Mouse (Mus musculus) embryonic fibroblast, embryonic 13.5 days (primary cell): ENCODE results near the gene Nfatc4. TPM values are rescaled to one million over a fixed set of nuclear protein-coding genes. Genes with fewer than 3 reads are reported as not detected.

ENCODE experiments used
- H3K27ac ChIP-seq: 2 replicates; pipeline ENCODE4 v1.5.1; 2012; ENCODE audit warnings: low read length, control low read depth, inconsistent platforms; ENCODE audit not compliant: insufficient read depth
- H3K4me1 ChIP-seq: 2 replicates; pipeline ENCODE4 v1.6.1; 2011; ENCODE audit warnings: low read length; ENCODE audit not compliant: control insufficient read depth, insufficient read depth
- H3K4me3 ChIP-seq: 2 replicates; pipeline ENCODE4 v1.5.1; 2011; ENCODE audit warnings: mild to moderate bottlenecking, control low read depth, low read length; ENCODE audit not compliant: insufficient read depth
- CTCF ChIP-seq: IDR thresholded peaks from 2 replicates; pipeline ENCODE4 v1.5.1; 2011; ENCODE audit warnings: mild to moderate bottlenecking, control low read depth, low read length, moderate library complexity, borderline replicate concordance; ENCODE audit not compliant: insufficient read depth
- POLR2A ChIP-seq: IDR thresholded peaks from 2 replicates; pipeline ENCODE4 v1.6.1; 2011; ENCODE audit warnings: low read depth, mild to moderate bottlenecking, control low read depth, low read length, moderate library complexity
- polyA plus RNA-seq: library from polyadenylated mRNA; stranded (reverse); fragments of >200 nt; gene quantifications from 2 replicates; pipeline ENCODE4 v1.2.4, GENCODE M21; 2011; ENCODE audit warnings: low read depth; ENCODE audit not compliant: missing spikeins, insufficient read length

The Nfatc4 gene
- polyA plus RNA-seq, 1 experiment, result 98.2 TPM

DNA sequence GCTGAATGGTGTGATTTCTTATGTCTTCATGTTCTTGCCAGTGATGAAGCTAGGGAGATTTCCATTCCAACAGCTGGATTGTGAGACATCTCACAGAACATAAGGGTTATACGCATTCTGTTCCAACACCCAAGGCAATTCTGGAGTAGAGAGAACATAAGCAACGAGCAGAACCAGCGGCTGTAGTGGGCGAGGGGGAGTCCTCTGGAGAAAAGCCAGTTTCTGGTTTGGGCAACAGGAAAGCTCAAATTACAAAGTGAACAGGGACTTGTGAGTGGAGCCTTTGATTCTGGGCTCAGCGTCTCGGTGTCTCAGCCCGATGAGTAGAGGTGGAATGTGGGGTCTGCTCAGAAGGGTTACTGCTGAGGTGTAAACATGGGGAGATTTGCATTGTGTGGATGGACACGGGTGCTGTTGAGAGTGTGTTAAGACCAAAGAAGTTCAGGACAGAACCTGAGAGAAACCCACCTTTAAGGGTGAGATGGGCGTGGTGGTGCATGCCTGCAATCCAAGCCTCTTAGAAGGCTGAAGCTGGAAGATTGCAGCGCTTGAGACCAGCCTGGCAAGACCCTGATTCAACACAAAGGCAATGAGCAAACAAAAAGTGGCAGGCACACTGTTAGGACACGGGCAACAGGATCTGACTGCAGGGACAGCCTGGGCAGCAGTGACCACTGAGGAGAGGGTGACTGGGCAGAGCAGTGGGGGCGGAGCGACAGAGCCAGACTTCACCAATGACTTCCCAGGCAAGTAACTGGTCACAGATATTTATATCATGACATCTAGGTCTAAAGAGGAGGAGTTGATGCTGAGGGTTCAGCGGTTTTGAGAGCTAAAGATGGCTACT is 54.7 kb downstream of the Nfatc4 start:
- Histone ChIP-seq H3K4me1 (no peaks in the 10 kb centered on the region), H3K27ac (no peak overlapping the region), H3K4me3 (no peak overlapping the region)
- no peak for TF ChIP-seq CTCF
- no peak for TF ChIP-seq POLR2A

DNA sequence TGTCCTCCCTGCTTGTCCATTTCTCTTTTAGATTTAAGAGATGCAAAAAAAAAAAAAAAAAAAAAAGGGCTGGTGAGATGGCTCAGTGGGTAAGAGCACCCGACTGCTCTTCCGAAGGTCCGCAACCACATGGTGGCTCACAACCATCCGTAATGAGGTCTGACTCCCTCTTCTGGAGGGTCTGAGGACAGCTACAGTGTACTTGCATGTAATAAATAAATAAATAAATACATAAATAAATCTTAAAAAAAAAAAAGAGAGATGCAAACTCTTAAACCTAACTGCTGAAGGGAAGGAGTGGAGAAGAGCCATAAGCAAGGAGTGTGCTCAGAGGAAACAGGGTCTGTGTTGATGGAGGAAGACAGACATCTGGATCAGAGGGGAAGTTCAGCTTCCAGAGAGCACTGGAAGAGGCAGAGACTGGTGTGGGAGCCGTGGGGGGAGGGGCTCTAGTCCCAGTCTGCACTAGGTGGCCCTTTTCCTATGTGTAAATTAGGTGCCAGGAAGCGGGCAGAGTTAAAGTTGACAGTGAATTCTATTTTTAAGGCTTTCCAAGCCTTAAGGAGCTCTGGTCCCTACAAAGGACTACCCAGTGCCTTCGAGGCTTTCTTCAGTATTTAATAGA is 55.5 kb downstream of the Nfatc4 start:
- H3K4me1 ChIP-seq, result no peaks in the 10 kb centered on the region
- H3K27ac ChIP-seq, result no peak overlapping the region
- TF ChIP-seq CTCF (no peak), POLR2A (no peak)
- H3K4me3 ChIP-seq, result no peak overlapping the region

DNA sequence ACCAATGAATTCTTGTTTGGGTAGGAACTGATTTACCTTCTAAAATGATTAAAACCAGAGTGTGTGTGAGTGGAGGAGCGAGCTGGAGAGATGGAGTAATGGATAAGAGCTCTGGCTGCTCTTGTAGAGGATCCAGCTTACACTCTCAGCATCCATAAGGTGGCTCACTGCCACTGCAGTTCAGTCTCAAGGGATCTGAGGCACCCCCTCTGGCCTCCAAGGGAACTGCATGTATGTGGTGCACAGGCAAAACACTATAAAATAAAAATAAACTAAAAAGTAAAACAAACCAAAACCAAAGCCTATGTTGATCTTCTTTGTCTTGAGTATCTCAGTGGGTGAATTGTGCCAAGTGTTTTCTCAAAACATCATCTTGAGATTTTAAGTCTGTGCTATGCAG is 56.7 kb downstream of the Nfatc4 start:
- TF ChIP-seq POLR2A (no peak), CTCF (peak; percentile 70; the same call in 1 of the 2 replicates)

DNA sequence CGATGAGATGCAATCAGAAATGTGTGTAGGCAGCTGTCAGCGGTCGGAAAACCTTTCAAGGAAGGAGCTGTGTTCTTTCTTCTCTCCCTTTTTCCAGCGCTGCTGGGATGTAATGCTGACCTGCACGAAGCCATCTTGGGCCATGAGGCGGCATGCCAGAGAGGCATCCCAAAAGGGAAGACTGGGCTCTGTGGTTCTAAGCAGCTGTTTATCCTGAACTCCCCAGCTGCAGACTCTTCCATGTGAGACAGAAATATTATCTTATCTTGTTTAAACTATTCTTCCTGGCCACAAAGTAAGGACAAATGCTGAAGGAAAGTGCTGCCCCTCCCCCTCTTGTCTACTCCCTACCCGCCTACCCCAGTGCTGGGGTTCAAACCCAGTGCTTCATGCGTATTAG is 58.0 kb downstream of the Nfatc4 start:
- Histone ChIP-seq H3K4me3 (no peak overlapping the region), H3K4me1 (peaks cover 3% of the 10 kb centered on the region; the same call in 1 of the 2 replicates), H3K27ac (no peak overlapping the region)
- TF ChIP-seq POLR2A (no peak), CTCF (no peak)

More for the DNA sequence above, 56.7 kb downstream of the Nfatc4 start:
- H3K4me1 ChIP-seq, result peaks cover 3% of the 10 kb centered on the region; the same call in 1 of the 2 replicates
- H3K4me3 ChIP-seq, result no peak overlapping the region
- no peak overlapping the region for H3K27ac ChIP-seq

DNA sequence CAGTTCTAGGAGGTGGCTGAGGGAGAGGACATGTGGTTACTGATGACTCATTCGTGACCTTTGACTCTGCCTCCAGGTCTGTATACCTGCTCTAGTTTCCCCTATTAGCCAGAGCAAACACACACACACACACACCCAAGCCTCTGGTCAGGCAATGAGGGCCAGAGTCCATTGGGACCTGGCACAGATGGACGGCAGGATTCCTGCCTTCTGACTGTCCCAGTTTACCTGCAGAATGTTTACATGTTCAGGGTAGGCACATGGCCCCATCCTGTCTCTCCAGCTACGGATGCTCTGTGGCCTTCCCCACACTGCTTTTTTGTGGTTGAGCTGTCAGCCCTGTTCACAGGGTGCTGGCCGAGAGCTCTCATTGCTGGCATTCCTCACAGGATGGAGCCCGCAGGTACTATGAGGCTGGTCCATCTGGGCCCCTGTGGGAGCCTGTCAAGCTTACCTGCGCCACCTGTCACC is 59.3 kb downstream of the Nfatc4 start:
- Histone ChIP-seq H3K27ac (no peak overlapping the region), H3K4me3 (no peak overlapping the region), H3K4me1 (peaks cover 3% of the 10 kb centered on the region; the same call in 1 of the 2 replicates)
- TF ChIP-seq POLR2A, result no peak
- no peak for TF ChIP-seq CTCF

DNA sequence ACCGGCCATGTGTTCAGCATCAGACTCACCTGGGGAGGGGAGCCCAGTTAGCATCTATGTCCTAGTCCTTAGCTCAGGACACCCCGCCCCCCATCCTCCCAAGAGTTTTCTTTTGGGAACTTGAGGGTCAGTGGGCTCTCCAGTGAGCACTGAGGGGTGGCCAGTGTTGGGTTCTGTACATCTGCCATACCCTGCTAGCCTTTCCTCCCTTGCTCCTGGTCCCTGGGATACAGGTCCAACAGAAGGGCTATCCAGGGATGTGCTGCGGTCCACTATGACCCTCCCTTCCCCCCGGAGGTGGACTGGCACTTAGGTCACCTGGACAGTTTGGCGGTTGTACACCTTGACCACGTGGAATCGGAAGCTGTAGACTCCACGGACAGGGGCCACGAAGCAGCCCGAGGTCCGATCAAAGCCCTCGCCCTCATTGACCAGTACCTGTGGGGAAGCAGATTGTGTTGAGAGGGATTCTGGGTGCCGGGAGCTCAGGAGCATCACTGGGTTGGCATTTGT is 60.3 kb downstream of the Nfatc4 start:
- Histone ChIP-seq H3K4me3 (no peak overlapping the region), H3K27ac (no peak overlapping the region), H3K4me1 (peaks cover 3% of the 10 kb centered on the region; the same call in 1 of the 2 replicates)
- no peak for TF ChIP-seq POLR2A
- TF ChIP-seq CTCF, result no peak

Other genes with a start within 250 kb of the Nfatc4 start
- gene Fitm1, start 247.5 kb upstream of the Nfatc4 start, polyA plus RNA-seq, result not detected in 2 replicates
- 87.2 and 116 TPM in 2 replicates for gene Psme1, start 245.0 kb upstream of the Nfatc4 start, polyA plus RNA-seq
- gene Emc9, start 237.8 kb upstream of the Nfatc4 start, polyA plus RNA-seq, result 8.9 and 10.0 TPM in 2 replicates
- 169 and 242 TPM in 2 replicates for gene Psme2, start 232.0 kb upstream of the Nfatc4 start, polyA plus RNA-seq
- 17.0 and 24.7 TPM in 2 replicates for gene Rnf31, start 231.4 kb upstream of the Nfatc4 start, polyA plus RNA-seq
- gene Irf9, start 219.6 kb upstream of the Nfatc4 start, polyA plus RNA-seq, result 24.2 and 33.2 TPM in 2 replicates
- gene Rec8, start 205.1 kb upstream of the Nfatc4 start, polyA plus RNA-seq, result 0.65 TPM in 1 of 2 replicates, not detected in the other
- 131 and 143 TPM in 2 replicates for gene Ipo4, start 187.2 kb upstream of the Nfatc4 start, polyA plus RNA-seq
- gene Gm49378, start 185.2 kb upstream of the Nfatc4 start, polyA plus RNA-seq, result 13.1 and 22.2 TPM in 2 replicates
- 77.1 and 90.9 TPM in 2 replicates for gene Tm9sf1, start 179.3 kb upstream of the Nfatc4 start, polyA plus RNA-seq
- 0.73 and 0.81 TPM in 2 replicates for gene Tssk4, start 173.0 kb upstream of the Nfatc4 start, polyA plus RNA-seq
- gene Mdp1, start 162.6 kb upstream of the Nfatc4 start, polyA plus RNA-seq, result 28.9 and 30.0 TPM in 2 replicates
- gene Gmpr2, start 151.2 kb upstream of the Nfatc4 start, polyA plus RNA-seq, result 33.6 and 34.1 TPM in 2 replicates
- 287 and 295 TPM in 2 replicates for gene Nedd8, start 151.0 kb upstream of the Nfatc4 start, polyA plus RNA-seq
- 19.7 and 20.8 TPM in 2 replicates for gene Tinf2, start 141.3 kb upstream of the Nfatc4 start, polyA plus RNA-seq
- gene Tgm1, start 109.2 kb upstream of the Nfatc4 start, polyA plus RNA-seq, result 0.25 and 0.32 TPM in 2 replicates
- 11.5 and 16.3 TPM in 2 replicates for gene Rabggta, start 100.9 kb upstream of the Nfatc4 start, polyA plus RNA-seq
- 55.1 and 61.6 TPM in 2 replicates for gene Dhrs1, start 77.5 kb upstream of the Nfatc4 start, polyA plus RNA-seq
- 36.4 and 37.5 TPM in 2 replicates for gene Nop9, start 77.5 kb upstream of the Nfatc4 start, polyA plus RNA-seq
- gene Cideb, start 64.7 kb upstream of the Nfatc4 start, polyA plus RNA-seq, result 0.95 TPM in 1 of 2 replicates, not detected in the other
- gene Ltb4r2, start 61.7 kb upstream of the Nfatc4 start, polyA plus RNA-seq, result 2.0 TPM in 2 replicates
- 0.82 and 1.0 TPM in 2 replicates for gene Ltb4r1, start 57.2 kb upstream of the Nfatc4 start, polyA plus RNA-seq
- 8.7 and 18.0 TPM in 2 replicates for gene Adcy4, start 39.0 kb upstream of the Nfatc4 start, polyA plus RNA-seq
- gene Ripk3, start 34.3 kb upstream of the Nfatc4 start, polyA plus RNA-seq, result 109 and 141 TPM in 2 replicates
- 31.7 and 36.6 TPM in 2 replicates for gene Nynrin, start 30.9 kb downstream of the Nfatc4 start, polyA plus RNA-seq
- 0.23 and 0.35 TPM in 2 replicates for gene Cbln3, start 61.2 kb downstream of the Nfatc4 start, polyA plus RNA-seq
- gene Khnyn, start 61.8 kb downstream of the Nfatc4 start, polyA plus RNA-seq, result 15.4 and 17.5 TPM in 2 replicates
- 19.6 and 25.0 TPM in 2 replicates for gene Sdr39u1, start 77.1 kb downstream of the Nfatc4 start, polyA plus RNA-seq
- gene Cma1, start 121.5 kb downstream of the Nfatc4 start, polyA plus RNA-seq, result not detected in 2 replicates
- gene Cma2, start 127.8 kb downstream of the Nfatc4 start, polyA plus RNA-seq, result 4.3 TPM in 1 of 2 replicates, not detected in the other
- 1.2 TPM in 1 of 2 replicates, not detected in the other for gene Mcpt1, start 194.8 kb downstream of the Nfatc4 start, polyA plus RNA-seq
- gene Mcpt9, start 207.4 kb downstream of the Nfatc4 start, polyA plus RNA-seq, result not detected in 2 replicates
- not detected in 2 replicates for gene Mcpt2, start 218.9 kb downstream of the Nfatc4 start, polyA plus RNA-seq
- gene Mcpt4, start 239.2 kb downstream of the Nfatc4 start, polyA plus RNA-seq, result not detected in 2 replicates